Mouse (Mus musculus) bone marrow, adult 2 months (tissue): ENCODE data around the gene Cirbp.

ENCODE experiments used
- CTCF ChIP-seq: fragments of 200-500 bp; IDR thresholded peaks from 2 replicates; pipeline ENCODE4 v1.5.1; 2011; ENCODE audit warnings: low read length, control low read depth; ENCODE audit not compliant: control insufficient read depth, insufficient read depth
- POLR2A ChIP-seq: fragments of 200-500 bp; IDR thresholded peaks from 2 replicates; pipeline ENCODE4 v1.6.1; 2011; ENCODE audit warnings: low read depth, mild to moderate bottlenecking, control low read depth, low read length, borderline replicate concordance; ENCODE audit not compliant: control insufficient read depth

DNA sequence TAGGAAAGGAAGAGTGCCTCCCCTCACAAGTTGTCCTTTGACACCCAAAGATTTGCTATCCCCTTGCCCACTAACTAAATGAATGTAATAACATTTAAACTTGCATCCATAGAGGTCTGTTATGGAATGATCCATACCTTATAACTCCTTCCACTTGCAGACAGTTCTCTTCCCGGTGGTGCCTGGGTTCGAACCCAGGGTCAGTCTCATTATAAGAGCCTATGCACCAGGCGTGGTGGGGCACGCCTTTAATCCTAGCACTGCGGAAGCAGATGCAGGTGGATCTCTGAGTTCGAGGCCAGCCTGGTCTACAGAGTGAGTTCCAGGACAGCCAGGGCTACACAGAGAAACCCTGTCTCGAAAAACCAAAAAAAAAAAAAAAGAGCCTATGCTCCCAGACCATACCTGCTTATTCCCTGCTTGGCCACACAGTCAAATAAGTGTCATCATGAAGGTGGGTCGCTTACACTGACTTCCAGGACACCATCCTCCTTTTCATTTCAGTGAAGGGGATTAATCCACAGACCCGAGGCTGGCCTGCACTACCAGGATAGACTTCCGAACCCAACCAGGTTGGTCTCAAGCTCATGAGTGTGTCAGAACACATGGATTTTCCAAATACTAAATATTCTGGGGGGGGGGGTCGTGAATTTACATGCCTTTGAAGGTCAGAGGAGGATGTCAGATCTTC is 25.7 kb upstream of the Cirbp start:
- TF ChIP-seq CTCF, result no peak
- TF ChIP-seq POLR2A, result no peak
